Mouse (Mus musculus): Measurements from ENCODE around the gene Yipf6. TPM values are rescaled to one million over a fixed set of nuclear protein-coding genes. Genes with fewer than 3 reads are reported as not detected.
"Not testable (repeated sequence)": the region's sequence is repeated elsewhere in the genome, so short reads cannot be mapped to it uniquely, and the experiment has no call there.

The Yipf6 gene
- polyA plus RNA-seq, 1 experiment from 2014 or later: 24.5 TPM

DNA sequence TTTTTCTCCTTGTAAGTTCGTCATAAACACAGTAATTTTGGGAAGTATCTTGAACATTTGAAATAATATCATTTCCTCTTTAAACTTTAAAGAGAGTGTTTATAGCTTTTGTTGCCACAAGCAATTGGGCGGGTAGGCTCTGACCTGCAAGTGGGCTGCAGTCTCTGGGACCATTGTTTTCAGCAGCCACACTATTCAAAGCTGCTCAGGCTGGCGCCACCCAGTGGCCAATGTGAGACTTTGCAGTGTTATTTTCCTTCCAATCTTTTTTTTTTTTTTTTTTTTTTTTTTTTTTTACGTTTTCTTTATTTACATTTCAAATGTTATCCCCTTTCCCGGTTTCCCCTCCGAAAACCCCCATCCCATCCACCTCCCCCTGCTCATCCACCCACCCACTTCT, 17.8 kb downstream of the Yipf6 start:
- Histone ChIP-seq H3K4me2 (replicated peaks; ENCODE audit: low read depth, low read length) (no peak overlapping the region), H3K9me3 (ENCODE audit: low read length) (no peaks in the 10 kb centered on the region), H3K4me1 (ENCODE audit: insufficient read depth, low read length) (no peaks in the 10 kb centered on the region), H3K4me3 (ENCODE audit: low read length) (no peak overlapping the region), H3K27ac (ENCODE audit: low read length) (no peak overlapping the region), H3K9ac (replicated peaks; ENCODE audit: low read length) (no peak overlapping the region), H3K27me3 (ENCODE audit: insufficient read depth, low read length) (peaks cover 3% of the 10 kb centered on the region; the same call in 1 of the 2 replicates), H3K36me3 (ENCODE audit: insufficient read depth, low read length) (no peaks in the 10 kb centered on the region)
- 26% methylated on average over 4 of the region's 6 CpGs for WGBS
- no peak for ATAC-seq (ENCODE audit: low FRiP score, low TSS enrichment)

GRCm38 (mm10) chrX:98958287-98958686, 22.2 kb downstream of the Yipf6 start:
- no peak overlapping the region for H3K27ac ChIP-seq (ENCODE audit: low read length)
- H3K27me3 ChIP-seq (ENCODE audit: insufficient read depth, low read length): no peaks in the 10 kb centered on the region; the same call in 1 of the 2 replicates
- no peak overlapping the region for H3K4me3 ChIP-seq (ENCODE audit: low read length)
- no peak for ATAC-seq (ENCODE audit: low FRiP score, low TSS enrichment)
- H3K9ac ChIP-seq (replicated peaks; ENCODE audit: low read length): no peak overlapping the region
- H3K9me3 ChIP-seq (ENCODE audit: low read length): no peaks in the 10 kb centered on the region
- 90% methylated on average over 9 of the region's 9 CpGs for WGBS
- H3K36me3 ChIP-seq (ENCODE audit: insufficient read depth, low read length): no peaks in the 10 kb centered on the region
- no peaks in the 10 kb centered on the region for H3K4me1 ChIP-seq (ENCODE audit: insufficient read depth, low read length)
- H3K4me2 ChIP-seq (replicated peaks; ENCODE audit: low read depth, low read length): no peak overlapping the region

DNA sequence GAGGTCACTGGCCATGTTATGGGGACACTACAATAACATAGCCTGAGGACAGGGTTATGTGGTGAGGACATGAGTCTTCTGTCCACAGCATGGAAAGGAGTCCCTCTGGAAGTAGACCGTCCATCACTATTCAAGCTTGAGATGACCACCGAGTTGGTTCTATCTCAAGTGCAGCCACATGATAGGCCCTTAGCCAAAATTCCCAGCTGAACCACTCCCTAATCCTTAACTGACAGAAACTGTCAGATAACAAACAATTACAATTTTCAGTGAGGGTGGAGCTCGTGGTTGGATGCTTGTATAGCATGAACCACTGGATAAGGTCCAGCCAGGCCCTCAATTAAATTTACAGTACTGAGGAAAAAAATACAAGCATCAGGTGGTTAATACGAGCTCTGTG, 22.9 kb downstream of the Yipf6 start:
- Histone ChIP-seq H3K27ac (ENCODE audit: low read length) (no peak overlapping the region), H3K36me3 (ENCODE audit: insufficient read depth, low read length) (no peaks in the 10 kb centered on the region), H3K4me1 (ENCODE audit: insufficient read depth, low read length) (no peaks in the 10 kb centered on the region), H3K27me3 (ENCODE audit: insufficient read depth, low read length) (no peaks in the 10 kb centered on the region; the same call in 1 of the 2 replicates), H3K4me3 (ENCODE audit: low read length) (no peak overlapping the region), H3K4me2 (replicated peaks; ENCODE audit: low read depth, low read length) (no peak overlapping the region), H3K9ac (replicated peaks; ENCODE audit: low read length) (no peak overlapping the region), H3K9me3 (ENCODE audit: low read length) (no peaks in the 10 kb centered on the region)
- 56% methylated on average over 4 of the region's 4 CpGs for WGBS
- no peak for ATAC-seq (ENCODE audit: low FRiP score, low TSS enrichment)

- H3K27ac ChIP-seq (ENCODE audit: low read length): no peak overlapping the region
- no peak for ATAC-seq (ENCODE audit: low FRiP score, low TSS enrichment)
- H3K4me2 ChIP-seq (replicated peaks; ENCODE audit: low read depth, low read length): no peak overlapping the region
- no peak overlapping the region for H3K4me3 ChIP-seq (ENCODE audit: low read length)
- no peaks in the 10 kb centered on the region for H3K9me3 ChIP-seq (ENCODE audit: low read length)
- H3K36me3 ChIP-seq (ENCODE audit: insufficient read depth, low read length): no peaks in the 10 kb centered on the region
- peaks cover 13% of the 10 kb centered on the region; the same call in 1 of the 2 replicates for H3K27me3 ChIP-seq (ENCODE audit: insufficient read depth, low read length)
- no peak overlapping the region for H3K9ac ChIP-seq (replicated peaks; ENCODE audit: low read length)
- no peaks in the 10 kb centered on the region for H3K4me1 ChIP-seq (ENCODE audit: insufficient read depth, low read length)
Measured at GRCm38 (mm10) chrX:98963742-98964141, 27.6 kb downstream of the Yipf6 start.

DNA sequence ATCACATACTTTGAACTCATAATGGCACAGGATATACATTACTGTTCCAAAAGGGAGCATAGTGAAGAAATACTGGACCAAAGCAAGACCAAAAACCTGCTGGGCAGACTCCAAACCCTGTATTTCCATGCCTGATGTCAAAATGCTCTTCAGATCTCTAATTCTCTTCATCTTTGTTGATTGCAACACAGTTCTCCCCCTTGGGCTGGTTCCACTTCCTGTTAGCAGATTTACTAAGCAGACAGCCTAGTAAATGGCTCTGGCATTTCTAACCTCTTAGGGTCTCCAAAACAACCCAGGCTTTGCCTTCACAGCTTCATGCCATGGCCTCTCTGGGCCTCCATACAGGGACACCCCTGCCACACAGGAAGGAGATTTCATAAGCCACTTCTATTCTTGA, 28.4 kb downstream of the Yipf6 start:
- H3K4me1 ChIP-seq (ENCODE audit: insufficient read depth, low read length): no peaks in the 10 kb centered on the region
- H3K4me2 ChIP-seq (replicated peaks; ENCODE audit: low read depth, low read length): no peak overlapping the region
- H3K27me3 ChIP-seq (ENCODE audit: insufficient read depth, low read length): peaks cover 13% of the 10 kb centered on the region; the same call in 1 of the 2 replicates
- no peak overlapping the region for H3K27ac ChIP-seq (ENCODE audit: low read length)
- H3K4me3 ChIP-seq (ENCODE audit: low read length): no peak overlapping the region
- no peaks in the 10 kb centered on the region for H3K36me3 ChIP-seq (ENCODE audit: insufficient read depth, low read length)
- no peak for ATAC-seq (ENCODE audit: low FRiP score, low TSS enrichment)
- H3K9ac ChIP-seq (replicated peaks; ENCODE audit: low read length): no peak overlapping the region
- no peaks in the 10 kb centered on the region for H3K9me3 ChIP-seq (ENCODE audit: low read length)

- not testable (repeated sequence) for H3K9ac ChIP-seq (replicated peaks; ENCODE audit: low read length); H3K4me1 ChIP-seq (ENCODE audit: insufficient read depth, low read length); H3K4me2 ChIP-seq (replicated peaks; ENCODE audit: low read depth, low read length); H3K4me3 ChIP-seq (ENCODE audit: low read length); ATAC-seq (ENCODE audit: low FRiP score, low TSS enrichment); H3K27me3 ChIP-seq (ENCODE audit: insufficient read depth, low read length); H3K36me3 ChIP-seq (ENCODE audit: insufficient read depth, low read length); H3K27ac ChIP-seq (ENCODE audit: low read length); H3K9me3 ChIP-seq (ENCODE audit: low read length)
- 60% methylated on average over 5 of the region's 5 CpGs for WGBS
Measured at GRCm38 (mm10) chrX:98986611-98987010, 50.5 kb downstream of the Yipf6 start.

- Histone ChIP-seq H3K27me3 (ENCODE audit: insufficient read depth, low read length) (peaks cover 11% of the 10 kb centered on the region; the same call in 1 of the 2 replicates), H3K4me3 (ENCODE audit: low read length) (no peak overlapping the region), H3K27ac (ENCODE audit: low read length) (no peak overlapping the region), H3K4me1 (ENCODE audit: insufficient read depth, low read length) (no peaks in the 10 kb centered on the region), H3K4me2 (replicated peaks; ENCODE audit: low read depth, low read length) (no peak overlapping the region), H3K36me3 (ENCODE audit: insufficient read depth, low read length) (no peaks in the 10 kb centered on the region), H3K9me3 (ENCODE audit: low read length) (no peaks in the 10 kb centered on the region), H3K9ac (replicated peaks; ENCODE audit: low read length) (no peak overlapping the region)
- 30% methylated on average over 6 of the region's 6 CpGs for WGBS
- ATAC-seq (ENCODE audit: low FRiP score, low TSS enrichment): peak; percentile 75
Measured at GRCm38 (mm10) chrX:98989574-98989973, 53.5 kb downstream of the Yipf6 start.

Other genes starting within 250 kb of the Yipf6 start
- 16.0 and 16.3 TPM in 2 replicates for gene Ophn1, start 45.3 kb upstream of the Yipf6 start, polyA plus RNA-seq (2015; fragmentation: Nextera tagmentation; extraction: Ambion mirVana)
- gene Stard8, start 66.9 kb downstream of the Yipf6 start, polyA plus RNA-seq (2015; fragmentation: Nextera tagmentation; extraction: Ambion mirVana): 19.0 and 20.3 TPM in 2 replicates
- gene Efnb1, start 199.8 kb downstream of the Yipf6 start, polyA plus RNA-seq (2015; fragmentation: Nextera tagmentation; extraction: Ambion mirVana): 57.0 and 59.1 TPM in 2 replicates

Measured in kidney, embryonic 16.5 days (tissue).